Mouse (Mus musculus): ENCODE measurements at regions not wholly inside any gene's neighbourhood (a gene's known extent, or its start where the extent isn't known, plus 50 kb on each side); places are given as distances from the start of the nearest gene placed in this dataset.

DNA sequence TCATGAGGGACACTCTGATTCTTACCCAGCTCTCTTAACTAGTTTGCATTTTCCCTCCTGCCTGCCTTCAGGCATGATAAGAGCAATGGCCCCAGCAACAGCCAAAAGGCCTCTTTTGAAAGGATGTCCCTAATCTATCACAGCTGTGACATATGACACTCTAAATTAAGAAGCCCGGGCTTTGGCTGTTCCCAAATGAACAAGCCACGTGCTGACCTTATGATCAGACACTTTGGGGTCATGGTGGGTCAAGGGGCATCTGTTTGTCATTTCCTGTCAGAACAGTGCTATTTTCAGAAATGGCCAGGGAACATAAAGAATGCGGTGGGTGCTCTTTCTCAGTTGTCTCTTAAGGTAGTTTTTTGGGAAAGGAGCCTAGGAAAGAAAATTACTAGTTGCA lies 463.5 kb downstream of the Slc4a3 start:
- DNase-seq: no peak

DNA sequence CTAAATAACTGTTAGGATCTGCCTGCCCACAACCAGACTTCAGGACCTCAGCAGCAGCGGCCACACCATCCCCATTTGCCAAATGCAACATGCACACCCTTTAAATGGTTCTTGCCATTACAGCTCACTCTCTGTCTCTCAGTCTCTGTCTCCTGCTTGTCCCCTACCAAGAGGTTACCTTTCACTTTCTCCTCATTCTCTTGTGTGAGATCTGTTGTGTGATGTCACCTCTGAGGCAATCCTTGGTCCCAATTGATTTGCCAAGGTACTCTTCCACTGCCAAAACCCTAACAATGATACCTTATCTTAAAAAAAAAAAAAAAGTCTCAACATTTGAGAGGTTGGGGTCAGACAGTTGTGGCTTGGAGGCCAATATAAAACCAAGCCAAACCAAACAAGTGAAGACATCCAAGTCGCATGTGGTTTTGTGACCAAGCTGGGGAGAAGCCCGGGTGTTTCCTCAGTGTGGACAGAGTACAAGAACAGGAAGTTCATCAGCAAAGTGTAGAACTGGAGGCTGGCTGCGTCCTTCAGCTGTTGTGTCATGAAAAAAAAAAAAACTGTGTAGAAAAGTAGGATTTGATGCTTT lies 464.2 kb downstream of the Slc4a3 start:
- DNase-seq: no peak

DNA sequence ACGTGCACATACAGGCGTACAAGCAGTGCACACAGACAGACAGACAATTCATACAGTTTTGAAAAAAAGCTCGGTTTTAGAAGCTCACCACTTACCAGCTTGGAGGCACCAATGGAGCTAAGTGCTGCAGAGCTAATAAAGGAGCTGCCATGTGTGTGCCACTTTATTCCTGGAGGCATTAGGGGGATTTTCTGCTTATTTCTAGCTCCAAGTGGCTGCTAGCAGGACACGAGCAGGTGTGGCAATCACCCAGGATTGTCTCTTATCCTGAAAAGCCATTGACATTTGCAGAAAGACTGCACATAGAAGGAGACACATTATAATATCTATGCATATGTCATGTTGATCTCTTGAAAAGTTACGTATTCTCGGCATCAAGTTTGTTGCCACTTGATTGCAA lies 472.5 kb downstream of the Slc4a3 start:
- no peak for DNase-seq

DNA sequence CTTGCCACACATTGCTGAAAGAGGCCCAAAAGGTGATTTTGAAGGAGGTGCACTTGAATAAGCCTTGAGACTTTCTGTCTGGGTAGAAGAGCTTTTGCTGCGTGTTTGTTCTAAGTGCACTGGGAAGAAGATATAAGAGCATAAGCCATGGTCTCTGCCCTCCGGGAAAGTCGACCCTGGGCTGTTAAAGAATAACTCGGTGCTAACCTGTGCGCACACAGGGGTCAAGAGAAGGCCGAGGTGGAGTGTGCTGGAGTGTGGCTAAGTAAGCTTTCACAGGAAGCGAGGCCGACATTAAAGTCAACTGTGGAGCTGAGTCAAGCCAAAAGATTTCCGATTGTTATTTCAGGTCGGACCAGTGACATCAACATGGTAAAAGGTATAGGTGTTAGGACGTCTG lies 473.0 kb downstream of the Slc4a3 start:
- DNase-seq: no peak

DNA sequence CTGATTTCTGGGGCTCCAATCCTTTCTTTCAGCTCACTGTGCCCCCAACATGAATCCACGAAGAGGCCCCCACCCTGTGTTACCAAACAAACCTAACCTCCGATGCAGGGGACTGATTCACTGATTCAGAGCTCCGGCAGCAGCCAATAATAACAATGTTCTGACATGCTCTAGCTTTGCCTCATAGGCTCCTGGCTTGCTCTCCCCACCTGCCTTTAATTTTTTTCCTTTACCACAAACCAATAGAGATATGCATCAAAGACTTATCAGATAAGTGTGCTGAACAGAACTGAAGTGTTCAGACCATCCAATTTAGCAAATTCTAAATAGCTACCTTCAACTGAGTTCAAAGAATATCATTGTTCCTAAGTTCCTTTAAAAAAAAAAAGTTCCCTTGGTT lies 478.6 kb downstream of the Slc4a3 start:
- DNase-seq: no peak

DNA sequence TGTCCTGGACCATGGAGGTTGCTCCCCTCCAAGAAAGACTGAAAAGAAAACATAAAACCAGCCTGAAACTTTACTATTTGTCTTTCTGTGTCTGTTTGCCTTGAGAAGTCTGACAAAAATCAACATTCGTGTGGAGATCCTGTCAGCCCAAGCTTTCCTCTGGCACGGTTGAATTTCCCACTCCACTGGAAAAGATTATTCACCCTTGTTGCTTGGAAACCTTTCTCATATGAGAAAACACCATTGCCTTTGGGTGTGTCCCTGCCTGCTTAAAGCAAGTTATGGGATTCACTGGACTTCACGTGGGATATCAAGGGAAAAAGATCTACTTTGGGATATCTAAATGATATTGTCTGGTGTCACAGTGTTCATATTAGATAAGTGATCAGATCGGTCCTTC lies 479.3 kb downstream of the Slc4a3 start:
- DNase-seq: no peak

DNA sequence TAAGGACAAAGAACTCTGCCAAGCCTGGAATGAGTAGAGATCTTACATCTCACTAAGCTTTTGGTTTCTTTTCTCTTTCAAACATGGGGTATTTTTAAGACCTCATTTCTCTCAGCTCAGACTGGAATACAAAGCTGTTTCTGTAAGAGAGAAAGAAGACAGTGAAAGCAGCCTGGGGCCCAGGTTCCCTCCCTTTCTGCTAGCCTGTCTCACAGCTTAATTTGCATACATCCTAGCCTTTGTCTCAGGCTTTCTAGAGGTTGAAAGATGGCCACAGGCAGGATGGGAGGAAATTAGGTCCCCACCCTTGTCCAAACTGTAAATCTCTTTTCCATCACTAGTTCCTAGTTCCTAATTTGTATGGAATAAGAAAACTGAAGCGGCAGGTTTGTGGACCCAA lies 483.0 kb downstream of the Slc4a3 start:
- DNase-seq: no peak

DNA sequence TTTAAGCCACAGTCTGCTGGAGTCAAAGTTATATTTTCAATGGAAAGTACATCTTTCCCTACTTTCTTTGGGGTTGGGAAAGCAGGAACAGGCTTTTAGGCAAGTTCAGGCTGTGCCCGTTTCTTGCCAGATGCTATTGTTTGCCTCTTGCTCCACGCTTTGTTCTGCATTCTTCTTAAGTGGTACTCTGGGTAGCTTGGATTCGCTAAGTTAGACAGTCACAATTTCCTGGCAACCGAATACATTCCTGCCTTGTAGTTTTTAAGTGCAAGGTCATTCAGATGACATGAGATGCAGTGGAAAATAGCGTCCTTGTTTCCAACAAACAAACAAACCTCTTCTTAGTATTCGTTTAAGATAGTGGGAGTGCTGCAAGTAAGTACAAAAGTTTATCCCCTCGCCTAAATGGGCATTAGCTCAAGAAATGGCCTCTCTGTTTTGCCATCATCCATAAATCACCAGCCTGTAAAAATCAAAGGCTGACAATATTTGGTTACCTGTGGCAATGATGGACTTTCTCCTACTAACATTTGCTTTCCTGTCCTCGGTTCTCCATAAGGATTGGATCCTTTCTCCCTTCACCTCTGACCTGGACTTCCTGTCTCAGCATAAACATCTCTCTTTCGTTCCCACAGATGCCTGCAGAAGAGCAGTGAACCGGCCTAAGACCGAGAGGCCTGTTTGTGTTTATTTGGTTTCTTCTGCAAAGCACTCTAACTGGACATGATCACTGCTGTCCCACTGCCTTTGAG lies 485.3 kb downstream of the Slc4a3 start:
- DNase-seq: no peak

DNA sequence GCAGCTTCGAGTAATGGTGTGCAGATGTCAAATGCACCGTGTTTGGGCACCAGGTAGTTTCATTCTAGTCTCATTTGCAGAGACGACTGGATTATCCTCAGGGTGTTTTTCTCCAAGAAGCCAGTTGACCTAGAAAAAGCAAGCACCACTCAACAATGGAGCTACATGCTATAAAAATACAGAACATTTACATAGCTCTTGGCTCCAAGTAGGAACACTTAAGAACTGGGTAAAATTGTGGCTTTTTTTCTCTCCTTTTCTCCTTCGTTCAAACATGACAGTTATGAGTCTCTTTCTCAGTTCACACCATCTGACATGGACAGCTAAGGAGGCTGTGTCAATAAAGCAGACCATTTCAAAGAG lies 485.8 kb downstream of the Slc4a3 start:
- no peak for DNase-seq

DNA sequence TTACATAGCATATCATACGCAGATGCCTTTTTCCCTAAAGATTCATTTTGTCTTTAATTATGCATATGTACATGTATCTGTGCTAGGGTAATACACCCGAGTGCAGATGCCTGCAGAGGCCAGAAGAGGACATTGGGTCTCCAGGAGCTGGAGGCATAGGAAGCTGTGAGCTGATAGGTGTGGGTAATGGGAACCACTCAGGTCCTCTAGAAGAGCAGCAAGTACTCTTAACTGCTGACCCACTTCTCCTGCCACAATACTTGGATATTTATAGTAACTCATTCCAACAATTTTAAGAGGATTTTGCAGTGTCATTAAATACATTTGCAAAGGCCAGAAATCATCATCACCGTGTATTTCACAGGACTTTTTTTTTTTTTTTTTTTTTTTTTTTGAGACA lies 486.6 kb downstream of the Slc4a3 start:
- DNase-seq: no peak

DNA sequence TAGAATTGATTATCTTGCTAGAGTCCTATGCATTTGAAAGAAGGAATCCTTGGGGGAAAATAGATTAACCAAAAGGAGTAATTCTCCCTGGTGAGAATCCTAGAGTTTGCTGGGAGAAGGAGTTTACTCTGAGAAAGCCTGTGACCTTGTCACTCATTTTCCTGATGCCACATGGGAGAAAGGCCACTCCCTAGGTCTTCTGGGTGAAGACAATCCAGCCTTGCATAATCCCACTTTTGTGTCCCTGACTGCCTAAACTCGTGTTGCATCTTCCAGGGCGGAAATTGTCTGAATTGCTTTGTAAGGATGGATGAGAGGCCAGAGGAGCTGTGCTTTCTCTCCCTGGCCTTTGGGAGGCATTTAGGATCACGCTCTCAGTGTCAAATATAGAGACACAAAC lies 490.2 kb downstream of the Slc4a3 start:
- DNase-seq: no peak

DNA sequence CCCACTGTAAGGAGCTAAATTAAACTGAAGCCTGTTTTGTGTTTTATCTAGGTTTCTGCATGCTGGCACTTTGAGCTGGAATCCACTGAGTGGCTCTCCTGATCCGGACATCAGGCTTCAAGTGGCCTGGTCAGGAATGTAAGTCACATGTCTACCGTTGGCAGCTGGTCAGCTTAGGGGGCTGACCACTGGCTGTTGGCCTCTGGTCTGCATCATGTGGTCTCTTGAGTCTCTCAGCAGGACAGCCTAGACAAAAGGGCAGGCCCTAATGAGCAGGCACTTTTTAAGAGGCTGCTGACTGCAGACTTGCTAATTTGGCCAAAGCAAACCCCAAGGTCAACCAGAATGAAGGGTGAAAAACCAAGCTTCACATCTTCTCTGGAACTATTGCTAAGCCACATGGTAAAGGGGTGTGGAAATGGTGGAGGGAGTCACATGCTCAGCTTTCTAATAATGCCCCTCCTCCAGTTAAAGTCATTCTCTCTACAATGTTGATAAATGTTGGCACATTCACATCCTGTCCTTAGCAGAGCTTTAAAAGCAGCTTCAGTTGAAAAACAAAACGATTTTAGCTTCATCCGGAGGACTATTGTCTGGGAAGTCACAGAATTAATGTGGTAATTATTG lies 493.1 kb downstream of the Slc4a3 start:
- DNase-seq: no peak

DNA sequence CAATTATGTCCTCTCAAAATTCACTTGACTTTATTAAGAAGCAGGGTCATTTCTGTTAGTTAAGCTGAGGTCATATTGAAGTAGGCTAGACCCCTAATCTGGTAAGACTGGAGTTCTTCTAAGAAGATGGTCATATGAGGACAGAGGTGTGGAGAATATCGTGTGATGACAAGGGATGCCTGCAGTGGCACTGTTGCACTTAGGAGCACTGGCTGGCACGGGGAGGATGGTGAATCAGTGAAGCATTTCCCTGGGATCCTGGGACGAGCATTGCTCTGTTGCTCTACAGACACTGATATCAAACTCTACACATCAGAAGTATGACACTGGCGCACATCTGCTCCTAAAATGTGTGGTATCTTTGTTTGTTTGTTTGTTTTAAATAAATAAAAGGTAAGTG lies 493.6 kb downstream of the Slc4a3 start:
- no peak for DNase-seq

DNA sequence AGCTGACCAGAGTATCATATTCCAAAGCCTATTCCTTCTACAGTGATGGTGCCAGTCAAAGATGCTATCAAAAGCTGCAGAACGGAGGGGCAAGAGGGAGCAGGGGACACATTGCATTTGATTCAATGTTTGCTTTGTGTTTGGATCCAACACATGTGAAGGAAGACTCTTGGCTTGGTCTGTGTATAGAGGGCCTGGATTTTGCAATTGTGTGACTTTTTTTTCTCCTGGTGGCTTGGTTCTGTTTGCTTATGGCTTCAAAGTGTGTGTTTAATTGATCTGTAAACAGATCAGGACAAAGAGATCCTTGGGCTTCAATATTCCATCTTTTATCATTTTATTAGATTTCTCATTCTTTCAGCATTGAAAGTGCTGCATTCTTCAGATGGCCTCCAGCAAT lies 504.2 kb downstream of the Slc4a3 start:
- no peak for DNase-seq

DNA sequence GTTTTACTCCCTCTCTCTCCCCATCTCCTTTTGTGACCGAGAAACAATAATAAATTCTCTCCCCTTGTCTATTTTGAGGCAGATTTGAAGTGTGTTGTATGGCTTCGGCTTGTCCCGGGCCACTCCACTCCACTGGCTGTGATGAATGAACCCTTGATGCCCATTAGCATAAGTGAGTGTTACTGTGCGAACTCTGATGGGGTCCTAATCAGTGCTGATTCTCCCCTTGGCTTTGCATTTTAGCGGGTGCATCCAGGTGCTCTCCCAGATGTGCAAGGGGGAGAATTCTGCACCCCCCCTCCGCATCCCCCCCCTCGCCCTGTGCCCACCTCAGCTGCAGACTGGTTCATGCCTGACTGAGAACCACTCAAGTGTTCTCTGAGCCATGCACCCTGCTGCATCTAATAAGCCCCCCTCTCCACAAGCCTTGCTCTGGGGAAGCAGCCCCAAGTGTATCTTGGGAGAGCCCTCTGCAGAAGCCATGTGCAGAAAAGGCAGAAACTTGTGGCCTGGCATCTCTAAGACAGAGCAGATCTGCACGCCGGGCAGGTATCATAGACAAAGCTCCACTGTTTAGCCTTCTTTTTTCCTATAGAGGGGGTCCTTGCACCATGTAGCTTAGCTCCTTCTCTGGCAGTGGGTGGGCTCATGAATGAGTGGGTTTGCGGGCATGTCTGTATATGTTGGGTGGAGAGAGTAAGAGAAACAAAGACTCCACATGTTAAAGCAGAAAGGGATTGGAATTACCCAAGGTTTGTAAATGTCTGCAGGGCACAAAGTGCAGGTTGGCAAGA lies 507.5 kb downstream of the Slc4a3 start:
- no peak for DNase-seq

DNA sequence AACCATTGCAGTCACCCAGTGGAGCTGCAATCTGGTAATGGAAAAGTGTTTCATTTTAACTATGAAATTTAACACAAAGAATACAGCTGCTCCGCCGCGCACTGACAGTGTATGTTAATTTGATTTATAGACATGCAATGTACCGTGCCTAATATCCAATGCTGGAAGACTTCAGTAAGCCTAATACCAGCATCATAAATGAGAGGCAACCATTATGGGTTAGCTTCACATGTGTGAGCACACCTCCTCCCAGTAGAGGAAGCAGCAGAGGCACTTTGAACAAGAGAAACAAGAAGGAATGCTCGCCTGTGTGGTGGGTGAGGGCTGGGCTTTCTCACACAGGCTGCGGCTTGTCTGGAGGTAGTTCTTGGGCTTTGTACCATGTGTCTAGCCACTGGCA lies 519.7 kb downstream of the Slc4a3 start:
- DNase-seq: no peak

DNA sequence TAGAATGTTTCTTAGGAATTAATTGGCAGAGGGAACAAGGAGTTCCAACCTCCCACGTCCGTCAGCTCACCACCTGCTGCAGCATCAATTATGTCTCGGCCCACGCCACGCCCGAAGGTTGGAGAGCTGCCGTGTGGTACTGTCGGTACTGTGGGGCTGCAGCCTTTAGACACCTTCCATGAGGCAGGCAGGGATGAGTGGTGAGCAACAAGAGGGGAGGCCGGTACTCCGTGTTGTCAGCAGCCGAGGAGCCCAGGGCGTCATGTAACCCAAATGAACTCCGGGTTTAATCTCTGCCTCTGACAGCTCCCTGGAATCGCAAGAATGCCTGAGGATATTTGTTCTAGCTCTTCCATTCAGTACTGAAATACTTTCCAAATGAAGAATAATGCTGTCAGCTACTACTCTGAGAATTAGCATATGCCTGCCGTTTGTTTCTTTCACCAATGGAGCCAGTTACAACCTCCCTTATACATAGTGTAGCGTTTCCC lies 524.8 kb downstream of the Slc4a3 start:
- DNase-seq: no peak

DNA sequence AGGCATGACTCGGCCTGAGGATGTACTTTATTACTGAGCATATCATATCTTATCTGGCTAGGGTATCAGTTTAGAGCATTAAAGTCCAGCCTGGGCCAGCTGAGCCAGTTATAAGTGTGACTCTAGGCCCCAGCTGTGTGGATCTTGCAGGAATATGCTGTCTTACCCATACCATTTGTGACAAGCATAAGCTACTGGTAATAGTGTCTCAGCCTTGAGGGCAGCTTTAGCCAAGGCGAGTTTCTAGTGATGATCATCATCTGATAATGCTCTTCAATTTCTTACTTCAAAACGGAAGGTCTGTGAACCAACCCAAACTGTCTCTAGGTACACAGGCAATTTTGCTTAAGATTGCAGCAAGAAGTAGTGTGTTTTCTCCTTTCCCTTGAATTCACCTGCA lies 529.1 kb downstream of the Slc4a3 start:
- DNase-seq: no peak

DNA sequence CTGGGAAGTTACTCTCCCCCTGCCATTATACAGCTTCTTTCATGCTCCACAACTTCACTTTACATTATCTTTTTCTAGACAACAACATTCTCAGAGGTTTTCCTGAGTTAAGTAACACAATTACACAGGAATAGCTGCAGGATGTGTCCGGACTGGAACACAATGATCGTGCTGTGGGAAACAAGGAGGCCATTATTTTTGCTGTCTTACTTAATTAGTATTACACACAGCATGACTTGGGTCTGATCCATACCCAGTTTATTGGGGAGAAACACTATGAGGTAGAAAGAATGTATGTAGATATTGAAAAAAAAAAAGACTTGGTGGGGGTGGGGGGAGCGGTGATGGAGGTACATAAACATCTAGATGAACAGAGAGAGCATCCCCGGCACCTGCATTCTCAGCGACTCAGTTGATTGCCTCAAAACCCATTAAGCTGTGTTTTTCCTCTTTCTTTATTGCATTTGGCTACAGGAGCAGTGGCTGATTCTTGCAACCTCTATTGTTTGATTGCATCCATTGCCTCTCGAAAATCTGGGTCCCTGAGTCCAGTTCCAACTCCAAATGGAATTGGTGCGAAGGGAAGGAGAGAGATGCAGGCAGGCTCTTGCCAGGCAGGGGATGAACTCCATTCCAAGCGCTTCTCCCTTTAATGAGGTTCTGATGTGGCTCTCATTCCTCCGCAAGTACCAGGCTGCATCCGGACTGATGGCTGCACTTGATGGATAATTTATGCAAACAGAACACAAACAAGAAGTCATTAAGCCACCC lies 529.8 kb downstream of the Slc4a3 start:
- no peak for DNase-seq

DNA sequence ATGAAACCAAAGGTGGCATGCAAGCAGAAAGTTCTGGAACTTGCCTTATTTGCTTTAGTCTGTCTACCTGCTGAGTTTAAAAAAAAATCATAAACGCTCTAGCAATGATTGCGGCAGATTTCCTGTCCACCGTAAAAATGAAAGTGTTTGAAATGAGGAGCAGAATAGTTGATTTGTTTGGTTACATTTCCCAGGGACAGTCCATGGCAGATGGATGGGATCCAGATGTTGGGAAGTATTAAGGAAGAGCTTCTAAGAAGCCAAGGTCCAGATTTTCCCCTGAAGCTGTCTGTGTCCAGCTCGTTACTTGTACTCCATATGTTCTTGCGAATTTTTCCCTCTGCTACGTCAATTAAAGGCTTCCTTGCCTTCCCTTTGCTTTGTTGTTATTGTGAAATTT lies 534.2 kb downstream of the Slc4a3 start:
- no peak for DNase-seq

DNA sequence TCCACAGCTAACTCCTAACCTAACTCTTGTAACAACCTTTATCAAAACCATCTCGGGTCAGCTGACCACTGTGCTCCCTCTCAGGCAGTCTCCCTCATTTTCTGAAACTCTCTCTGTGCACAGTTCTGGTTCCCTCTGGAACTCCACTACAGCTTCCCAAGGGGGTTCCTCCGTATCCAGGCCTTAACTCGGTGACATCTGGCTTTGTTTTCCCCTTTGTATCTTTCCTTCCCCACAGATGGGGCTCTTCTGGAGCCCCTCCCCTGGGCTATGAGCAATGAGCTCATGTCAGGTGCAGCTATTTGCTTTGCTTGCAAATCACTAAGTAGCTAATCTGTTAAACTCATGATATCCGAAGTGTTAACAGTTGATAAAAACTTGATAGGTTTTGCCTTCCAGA lies 535.6 kb downstream of the Slc4a3 start:
- no peak for DNase-seq

DNA sequence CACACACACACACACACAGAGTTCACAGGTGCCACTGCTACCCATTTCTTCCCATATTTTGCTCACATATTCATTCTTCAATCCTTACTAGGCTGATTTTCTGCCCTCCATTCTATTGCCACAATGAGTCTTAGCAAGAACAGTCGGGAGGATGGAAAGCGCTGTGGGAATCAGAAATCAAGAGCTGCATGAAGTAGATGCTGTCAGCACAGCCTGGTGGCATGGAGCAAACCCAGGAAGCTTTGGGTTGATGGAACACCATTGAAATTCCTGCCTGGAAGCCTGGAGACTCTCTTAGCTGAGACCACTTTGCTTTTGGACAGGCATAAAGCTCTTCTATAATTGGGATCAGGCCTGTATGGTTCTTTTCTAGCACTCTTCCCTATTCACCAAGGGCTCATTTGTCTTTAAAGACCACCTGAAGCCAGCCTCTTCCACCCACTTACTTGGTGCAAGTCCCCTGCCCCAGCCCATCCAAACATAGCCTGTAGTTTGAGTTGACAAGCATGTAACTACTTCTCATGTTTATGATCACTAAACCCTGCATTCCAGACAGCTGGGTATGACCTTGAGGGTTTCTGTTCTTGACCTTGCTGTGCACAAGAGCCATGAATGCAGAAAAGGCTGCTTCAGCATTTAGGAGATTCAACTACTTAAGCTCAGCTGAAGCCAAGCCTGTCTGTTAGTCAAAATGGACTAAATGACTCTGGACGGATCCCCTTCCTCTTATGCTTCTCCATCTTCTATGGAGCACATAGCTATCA lies 537.4 kb downstream of the Slc4a3 start:
- DNase-seq: no peak
